Mouse (Mus musculus) olfactory bulb, adult 2 months (tissue): ENCODE data around the gene Hnf4a.

Experiments
- CTCF ChIP-seq: fragments of 200-500 bp; IDR thresholded peaks from 2 replicates; pipeline ENCODE4 v1.5.1; 2012; ENCODE audit warnings: low read depth, mild to moderate bottlenecking, low read length, moderate library complexity; ENCODE audit not compliant: insufficient read depth
- POLR2A ChIP-seq: fragments of 200-500 bp; IDR thresholded peaks from 2 replicates; pipeline ENCODE4 v1.6.1; 2012; ENCODE audit warnings: mild to moderate bottlenecking, low read depth, low read length, moderate library complexity; ENCODE audit not compliant: insufficient read depth

DNA sequence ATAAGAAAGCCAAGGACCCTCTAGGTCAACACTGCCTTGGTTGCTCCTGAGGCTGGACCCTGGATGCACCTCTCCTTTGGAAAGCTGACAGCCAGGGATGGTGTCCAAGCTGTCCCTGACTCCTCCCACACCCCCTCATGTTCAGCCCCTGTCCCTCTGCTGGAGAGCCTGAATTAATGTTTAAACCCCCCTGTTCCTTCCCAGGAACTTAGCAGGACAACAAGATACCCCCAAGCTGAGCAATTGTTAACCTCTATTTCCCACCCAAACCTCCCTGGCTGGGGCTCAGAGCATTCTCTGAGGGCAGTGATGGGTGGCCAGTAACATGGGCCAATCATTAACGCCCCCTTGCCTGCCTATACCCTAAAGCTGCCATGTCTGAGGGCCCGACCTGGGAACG, 53.6 kb downstream of the Hnf4a start:
- TF ChIP-seq POLR2A: no peak
- TF ChIP-seq CTCF: no peak
